In the genomic region with DNA sequence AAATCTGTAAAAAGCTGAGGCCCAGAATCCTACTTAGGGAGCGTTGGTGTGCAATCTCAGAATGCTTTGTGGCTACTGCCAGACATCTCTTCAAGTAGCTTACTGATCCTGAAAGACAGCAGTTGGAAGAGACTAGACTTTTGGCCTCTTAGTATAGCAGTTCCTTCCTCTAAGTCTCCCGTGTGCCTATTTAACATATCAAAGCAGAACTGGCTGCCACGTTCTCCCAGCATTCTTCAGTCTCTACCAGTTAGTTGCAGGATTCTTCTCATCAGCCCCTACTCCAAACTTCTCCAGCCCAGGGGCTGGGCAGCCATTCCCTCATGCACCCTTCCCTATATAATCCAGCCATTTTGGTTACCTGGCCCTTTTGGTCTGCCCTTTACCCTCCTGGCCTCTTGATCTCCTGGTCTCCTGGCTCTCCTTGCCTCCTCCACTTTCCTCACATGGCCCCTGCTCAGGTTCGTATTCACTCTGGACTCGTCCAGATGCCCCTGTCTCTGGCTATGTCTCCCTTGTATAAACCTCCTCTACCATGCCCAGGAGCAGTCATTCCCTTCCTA, we compare ENCODE assay signal across 8 mouse cellular contexts. TPM values are rescaled to one million over a fixed set of nuclear protein-coding genes. Genes with fewer than 3 reads are reported as not detected.
DNase-seq lines count a peak whose midpoint lies in the region; ATAC-seq and TF ChIP-seq lines count a peak whose summit lies in the region.

No protein-coding gene starts in this region.

- 30% methylated on average over 5 of the region's 5 CpGs for WGBS in liver, adult 2 months
- WGBS in heart, embryonic 14.5 days: 28% methylated on average over 5 of the region's 5 CpGs
- 34% methylated on average over 5 of the region's 5 CpGs for WGBS in liver, embryonic 16.5 days (ENCODE audit: insufficient replicate concordance)

- no peaks in the 10 kb centered on the region for H3K9me3 ChIP-seq in heart, embryonic 14.5 days (ENCODE audit: control insufficient read depth, low read length)
- no peaks in the 10 kb centered on the region for H3K9me3 ChIP-seq in liver, embryonic 16.5 days (replicated peaks; ENCODE audit: control insufficient read depth, low read length)

- TF ChIP-seq CTCF in liver, adult 2 months (IDR thresholded peaks at IDR 0.05; ENCODE audit: low read depth, low read length): no peak

- peak overlapping the region; percentile 40 for H3K27ac ChIP-seq in liver, adult 2 months (replicated peaks; ENCODE audit: insufficient read depth, low read depth, low read length)
- peak overlapping the region; percentile 25 to 27; a peak in 2 of 4 replicates for H3K27ac ChIP-seq in heart, embryonic 14.5 days (replicated peaks in 1 of 2; ENCODE audit: control insufficient read depth in 1 of 2, insufficient read depth in 1 of 2, low read depth in 2 of 2, low read length in 2 of 2)
- peak overlapping the region; percentile 99 for H3K27ac ChIP-seq in liver, embryonic 16.5 days (ENCODE audit: low read length)

- H3K4me3 ChIP-seq in liver, adult 2 months (ENCODE audit: insufficient read depth, low read depth, low read length): peak overlapping the region; percentile 63
- H3K4me3 ChIP-seq in heart, embryonic 14.5 days (ENCODE audit: control insufficient read depth in 1 of 2, insufficient read depth in 1 of 2, low read depth in 1 of 2, low read length in 2 of 2): peak overlapping the region; percentile 82 to 89
- peak overlapping the region; percentile 87 for H3K4me3 ChIP-seq in liver, embryonic 16.5 days (ENCODE audit: low read depth, low read length)

- no peaks in the 10 kb centered on the region for H3K79me2 ChIP-seq in liver, adult 2 months (ENCODE audit: control insufficient read depth, insufficient read depth, low read length)

- TF ChIP-seq POLR2A in liver, adult 2 months (IDR thresholded peaks at IDR 0.05; ENCODE audit: extremely low read depth, insufficient read depth, low read length): no peak

- no peaks in the 10 kb centered on the region for H3K27me3 ChIP-seq in liver, adult 2 months (ENCODE audit: control insufficient read depth, insufficient read depth, low read length)
- H3K27me3 ChIP-seq in heart, embryonic 14.5 days (ENCODE audit: control insufficient read depth, insufficient read depth, low read length): no peaks in the 10 kb centered on the region
- no peaks in the 10 kb centered on the region for H3K27me3 ChIP-seq in liver, embryonic 16.5 days (ENCODE audit: control insufficient read depth, insufficient read depth, low read depth, low read length)

- H3K9ac ChIP-seq in liver, adult 2 months (ENCODE audit: low read depth, low read length): 0 out of 2 replicates have a peak overlapping the region, but pooled peaks have one; percentile 38
- H3K9ac ChIP-seq in heart, embryonic 14.5 days (ENCODE audit: low read length): peak overlapping the region; percentile 65
- H3K9ac ChIP-seq in liver, embryonic 16.5 days (ENCODE audit: low read depth, low read length): peak overlapping the region; percentile 74

- H3K4me2 ChIP-seq in heart, embryonic 14.5 days (ENCODE audit: low read length): peak overlapping the region; percentile 70
- peak overlapping the region; percentile 95 for H3K4me2 ChIP-seq in liver, embryonic 16.5 days (ENCODE audit: low read depth, low read length)

- peaks cover 5% of the 10 kb centered on the region for H3K4me1 ChIP-seq in liver, adult 2 months (ENCODE audit: control insufficient read depth, insufficient read depth, low read length)
- H3K4me1 ChIP-seq in heart, embryonic 14.5 days (ENCODE audit: control insufficient read depth in 2 of 2, insufficient read depth in 2 of 2, low read length in 2 of 2): peaks cover 5 to 13% of the 10 kb centered on the region in 2 experiments; a peak in 3 of 4 replicates
- peaks cover 13% of the 10 kb centered on the region for H3K4me1 ChIP-seq in liver, embryonic 16.5 days (ENCODE audit: control insufficient read depth, low read depth, low read length)

- no peaks in the 10 kb centered on the region for H3K36me3 ChIP-seq in liver, adult 2 months (ENCODE audit: control insufficient read depth, insufficient read depth, low read length)
- no peaks in the 10 kb centered on the region for H3K36me3 ChIP-seq in heart, embryonic 14.5 days (ENCODE audit: control insufficient read depth, insufficient read depth, low read length)
- no peaks in the 10 kb centered on the region for H3K36me3 ChIP-seq in liver, embryonic 16.5 days (ENCODE audit: control insufficient read depth, insufficient read depth)

- no peak for DNase-seq in liver, adult 2 months (ENCODE audit: extremely low read depth, low read depth, low spot score)
- no peak for DNase-seq in liver
- DNase-seq in cerebellum, adult 8-10 months: peak; percentile 16
- DNase-seq in ovary, adult 18-20 months (ENCODE audit: low spot score): no peak
- DNase-seq in retina, postnatal 1 day: no peak
- no peak for DNase-seq in lung, adult 18-20 months

- no peak for ATAC-seq in heart, embryonic 14.5 days (ENCODE audit: insufficient number of reproducible peaks, insufficient read depth, low FRiP score, low read depth)
- ATAC-seq in liver, embryonic 16.5 days (ENCODE audit: low read depth): no peak

RNA-seq across cellular contexts. Expression of gene Suco, which starts 1.2 kb away (rescaled TPM):
- total RNA-seq in liver, adult 2 months (2014; rRNA removed): 9.7 and 14.7 TPM in 2 replicates
- polyA plus RNA-seq in liver, adult 2 months (2012; rRNA removed): 0.95 and 1.4 TPM in 2 replicates
- polyA plus RNA-seq in heart, embryonic 14.5 days (2014; fragmentation: Nextera tagmentation; extraction: Ambion mirVana): 15.5 and 19.2 TPM in 2 replicates
- polyA plus RNA-seq in liver, embryonic 16.5 days (2015; fragmentation: Nextera tagmentation; extraction: Ambion mirVana): 13.4 and 15.2 TPM in 2 replicates

Comparison
In these comparisons a context has a peak if more than half of its experiments do, and no peak if none do; other contexts are left out.
1. H3K27ac ChIP-seq: peak in every context shown above with its lines; median percentile 99 in liver, embryonic 16.5 days; 40 in liver, adult 2 months; 26 in heart, embryonic 14.5 days.